Mouse (Mus musculus): ENCODE results near the gene Gm11444. TPM values are rescaled to one million over a fixed set of nuclear protein-coding genes. Genes with fewer than 3 reads are reported as not detected.

Gm11444 gene
- total and polyA plus RNA-seq, 2 experiments from 2014 or later, result not detected

DNA sequence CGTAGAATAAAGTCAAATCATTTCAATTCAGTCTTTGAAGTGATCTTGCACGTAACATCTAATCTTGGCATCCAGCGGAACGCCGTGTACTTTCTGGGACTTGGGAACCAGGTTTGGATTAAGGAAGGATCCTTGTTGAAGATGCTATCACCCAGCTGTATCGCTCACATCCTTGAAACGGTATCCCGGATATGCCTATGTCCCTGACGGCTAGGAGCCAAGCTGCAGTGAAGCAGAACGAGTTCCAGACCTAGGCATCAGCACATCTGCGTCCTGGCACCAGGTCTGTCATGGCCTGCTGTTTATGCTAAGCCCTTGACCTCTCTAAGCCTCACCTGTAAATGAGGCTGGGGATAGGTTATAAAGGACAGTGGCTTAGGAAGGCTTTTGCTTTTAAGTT lies 49.8 kb downstream of the Gm11444 start:
- Histone ChIP-seq H3K36me3 (ENCODE audit: insufficient read depth) (no peaks in the 10 kb centered on the region), H3K4me2 (ENCODE audit: low read depth) (no peak overlapping the region), H3K4me1 (ENCODE audit: insufficient read depth) (no peaks in the 10 kb centered on the region), H3K27me3 (ENCODE audit: insufficient read depth, low read length) (no peaks in the 10 kb centered on the region), H3K9me3 (ENCODE audit: low read length) (no peaks in the 10 kb centered on the region), H3K9ac (no peak overlapping the region), H3K4me3 (ENCODE audit: low read depth, low read length) (no peak overlapping the region), H3K27ac (ENCODE audit: low read depth, low read length) (no peak overlapping the region)
- TF ChIP-seq CTCF (IDR thresholded peaks at IDR 0.05; ENCODE audit: low read depth), result no peak
- ATAC-seq, result no peak
- WGBS, result 89% methylated on average over 11 of the region's 11 CpGs
- DNase-seq, result no peak

DNA sequence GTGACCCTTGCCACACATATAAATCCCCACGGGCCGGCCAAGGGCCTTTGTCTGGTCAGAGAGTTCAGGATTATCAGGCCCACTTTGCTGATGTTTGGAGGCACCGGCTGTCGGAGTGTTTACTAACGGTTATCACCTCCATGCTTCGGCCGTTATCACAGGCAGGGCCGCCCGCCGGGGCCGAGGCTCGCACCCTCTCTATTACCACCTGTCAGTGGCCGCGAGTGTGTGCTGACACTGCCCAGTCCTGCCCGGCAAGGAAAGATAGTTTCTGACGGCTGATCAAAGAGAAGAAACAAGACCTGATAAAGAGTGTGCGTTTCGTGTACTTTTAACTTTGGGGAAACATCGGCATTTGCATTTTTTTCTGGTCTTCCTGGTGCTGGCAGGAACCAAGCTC lies 50.3 kb downstream of the Gm11444 start:
- ATAC-seq (no peak), DNase-seq (no peak)
- H3K27me3 ChIP-seq (ENCODE audit: insufficient read depth, low read length), result no peaks in the 10 kb centered on the region
- WGBS, result 87% methylated on average over 19 of the region's 19 CpGs
- no peak overlapping the region for H3K9ac ChIP-seq
- no peak for TF ChIP-seq CTCF (IDR thresholded peaks at IDR 0.05; ENCODE audit: low read depth)
- no peak overlapping the region for H3K27ac ChIP-seq (ENCODE audit: low read depth, low read length)
- H3K4me1 ChIP-seq (ENCODE audit: insufficient read depth), result no peaks in the 10 kb centered on the region
- H3K36me3 ChIP-seq (ENCODE audit: insufficient read depth), result no peaks in the 10 kb centered on the region
- no peaks in the 10 kb centered on the region for H3K9me3 ChIP-seq (ENCODE audit: low read length)
- H3K4me2 ChIP-seq (ENCODE audit: low read depth), result no peak overlapping the region
- no peak overlapping the region for H3K4me3 ChIP-seq (ENCODE audit: low read depth, low read length)

DNA sequence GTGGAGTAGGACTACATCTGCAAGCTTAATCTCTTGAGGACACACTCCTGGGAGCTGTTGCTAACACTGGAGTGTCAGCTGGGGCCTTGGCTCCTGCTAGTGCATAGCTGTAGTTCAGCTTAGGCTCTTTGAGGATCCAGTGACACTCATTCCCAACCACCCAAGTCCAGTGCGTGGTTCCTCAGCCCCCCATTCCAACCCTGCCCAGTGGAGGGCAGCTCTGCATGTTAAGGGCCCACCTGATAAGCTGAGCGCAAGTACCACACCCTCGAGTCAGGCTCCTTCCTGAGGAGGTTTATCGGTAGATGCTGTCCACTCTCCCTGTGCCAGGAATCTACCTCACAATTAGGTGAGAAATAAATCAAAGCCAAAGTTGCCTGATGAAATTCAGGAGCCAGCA lies 50.7 kb downstream of the Gm11444 start:
- H3K4me1 ChIP-seq (ENCODE audit: insufficient read depth), result no peaks in the 10 kb centered on the region
- H3K27me3 ChIP-seq (ENCODE audit: insufficient read depth, low read length), result no peaks in the 10 kb centered on the region
- no peaks in the 10 kb centered on the region for H3K9me3 ChIP-seq (ENCODE audit: low read length)
- no peak overlapping the region for H3K9ac ChIP-seq
- no peak for ATAC-seq
- no peak for DNase-seq
- H3K4me3 ChIP-seq (ENCODE audit: low read depth, low read length), result no peak overlapping the region
- H3K4me2 ChIP-seq (ENCODE audit: low read depth), result no peak overlapping the region
- no peak overlapping the region for H3K27ac ChIP-seq (ENCODE audit: low read depth, low read length)
- no peaks in the 10 kb centered on the region for H3K36me3 ChIP-seq (ENCODE audit: insufficient read depth)
- TF ChIP-seq CTCF (IDR thresholded peaks at IDR 0.05; ENCODE audit: low read depth), result no peak
- 88% methylated on average over 4 of the region's 4 CpGs for WGBS

Other genes with a start within 250 kb of the Gm11444 start
- 1.9 and 5.1 TPM in 2 replicates for gene Tbx2, start 17.8 kb downstream of the Gm11444 start, total RNA-seq (2014; rRNA removed)
- gene Tbx2, start 17.8 kb downstream of the Gm11444 start, polyA plus RNA-seq (2015; fragmentation: Nextera tagmentation; extraction: Ambion mirVana), result 0.42 and 0.44 TPM in 2 replicates
- gene Tbx4, start 36.1 kb upstream of the Gm11444 start, total RNA-seq (2014; rRNA removed), result 0.15 and 0.33 TPM in 2 replicates
- 0.19 TPM in 2 replicates for gene Tbx4, start 36.1 kb upstream of the Gm11444 start, polyA plus RNA-seq (2015; fragmentation: Nextera tagmentation; extraction: Ambion mirVana)